Mouse (Mus musculus): ENCODE measurements around the gene Adh1. TPM values are rescaled to one million over a fixed set of nuclear protein-coding genes. Genes with fewer than 3 reads are reported as not detected.

Adh1 gene
- polyA plus RNA-seq (2015; fragmentation: Nextera tagmentation; extraction: Ambion mirVana), result 43.5 and 86.9 TPM in 2 replicates

- Histone ChIP-seq H3K36me3 (no peaks in the 10 kb centered on the region), H3K27ac (no peak within 1 kb of the TSS), H3K4me1 (peaks cover 6% of the 10 kb centered on the region; the same call in 1 of the 2 replicates), H3K27me3 (no peaks in the 10 kb centered on the region), H3K9ac (no peak within 1 kb of the TSS), H3K9me3 (replicated peaks) (no peaks in the 10 kb centered on the region), H3K4me2 (no peak within 1 kb of the TSS), H3K4me3 (replicated peaks) (no peak within 1 kb of the TSS)
- WGBS, result 54% methylated on average over 11 of the region's 11 CpGs
- peak; percentile 43; the same call in 1 of the 2 replicates for ATAC-seq (replicated peaks; ENCODE audit: low FRiP score)
Observed at GRCm38 (mm10) chr3:138260721-138261669, at the start of gene Adh1. Gene Adh1, plus strand, starts transcription at chr3:138260991.

- H3K4me2 ChIP-seq, result no peak overlapping the region
- WGBS, result 91% methylated on average over 4 of the region's 4 CpGs
- no peak for ATAC-seq (replicated peaks; ENCODE audit: low FRiP score)
Observed at GRCm38 (mm10) chr3:138212431-138212951, 48.3 kb upstream of the Adh1 start.

GRCm38 (mm10) chr3:138215395-138215989 lies 45.3 kb upstream of the Adh1 start:
- no peak overlapping the region for H3K4me2 ChIP-seq
- no peaks in the 10 kb centered on the region for H3K9me3 ChIP-seq (replicated peaks)
- H3K27ac ChIP-seq, result no peak overlapping the region
- H3K36me3 ChIP-seq, result no peaks in the 10 kb centered on the region
- WGBS, result 45% methylated on average over 11 of the region's 11 CpGs
- no peak overlapping the region for H3K9ac ChIP-seq
- no peak for ATAC-seq (replicated peaks; ENCODE audit: low FRiP score)
- no peaks in the 10 kb centered on the region for H3K27me3 ChIP-seq
- no peak overlapping the region for H3K4me3 ChIP-seq (replicated peaks)
- H3K4me1 ChIP-seq, result 0 out of 2 replicates have a peak, but pooled peaks cover 4% of the 10 kb centered on the region

More at GRCm38 (mm10) chr3:138212431-138212951, 48.3 kb upstream of the Adh1 start:
- Histone ChIP-seq H3K27ac (no peak overlapping the region), H3K27me3 (no peaks in the 10 kb centered on the region), H3K4me3 (replicated peaks) (no peak overlapping the region), H3K36me3 (no peaks in the 10 kb centered on the region), H3K4me1 (0 out of 2 replicates have a peak, but pooled peaks cover 4% of the 10 kb centered on the region), H3K9me3 (replicated peaks) (no peaks in the 10 kb centered on the region), H3K9ac (no peak overlapping the region)

- no peak overlapping the region for H3K9ac ChIP-seq
- H3K27me3 ChIP-seq, result no peaks in the 10 kb centered on the region
- WGBS, result 85% methylated on average over 8 of the region's 8 CpGs
- H3K36me3 ChIP-seq, result no peaks in the 10 kb centered on the region
- H3K4me2 ChIP-seq, result no peak overlapping the region
- no peaks in the 10 kb centered on the region for H3K9me3 ChIP-seq (replicated peaks)
- no peak for ATAC-seq (replicated peaks; ENCODE audit: low FRiP score)
- no peak overlapping the region for H3K4me3 ChIP-seq (replicated peaks)
- 0 out of 2 replicates have a peak, but pooled peaks cover 4% of the 10 kb centered on the region for H3K4me1 ChIP-seq
- no peak overlapping the region for H3K27ac ChIP-seq
Observed at GRCm38 (mm10) chr3:138216091-138216490, 44.7 kb upstream of the Adh1 start.

- no peaks in the 10 kb centered on the region for H3K36me3 ChIP-seq
- H3K9me3 ChIP-seq (replicated peaks), result no peaks in the 10 kb centered on the region
- no peak for ATAC-seq (replicated peaks; ENCODE audit: low FRiP score)
- H3K4me1 ChIP-seq, result 0 out of 2 replicates have a peak, but pooled peaks cover 4% of the 10 kb centered on the region
- no peaks in the 10 kb centered on the region for H3K27me3 ChIP-seq
- H3K4me3 ChIP-seq (replicated peaks), result no peak within 1 kb of the TSS
- H3K9ac ChIP-seq, result no peak within 1 kb of the TSS
- H3K27ac ChIP-seq, result no peak within 1 kb of the TSS
- H3K4me2 ChIP-seq, result no peak within 1 kb of the TSS
- WGBS, result 77% methylated on average over 10 of the region's 10 CpGs
Observed at GRCm38 (mm10) chr3:138217631-138218264, 43.0 kb upstream of the Adh1 start, which contains the start of gene Adh7. Gene Adh7, plus strand, starts transcription at chr3:138217760.

- no peaks in the 10 kb centered on the region for H3K27me3 ChIP-seq
Observed at GRCm38 (mm10) chr3:138221116-138221515, 39.7 kb upstream of the Adh1 start.

GRCm38 (mm10) chr3:138222511-138222910 lies 38.3 kb upstream of the Adh1 start:
- no peak overlapping the region for H3K4me2 ChIP-seq
- 0 out of 2 replicates have a peak, but pooled peaks cover 6% of the 10 kb centered on the region for H3K4me1 ChIP-seq
- H3K9ac ChIP-seq, result no peak overlapping the region
- H3K9me3 ChIP-seq (replicated peaks), result no peaks in the 10 kb centered on the region
- 67% methylated on average over 4 of the region's 4 CpGs for WGBS
- H3K27me3 ChIP-seq, result no peaks in the 10 kb centered on the region
- H3K36me3 ChIP-seq, result no peaks in the 10 kb centered on the region
- H3K4me3 ChIP-seq (replicated peaks), result no peak overlapping the region
- no peak for ATAC-seq (replicated peaks; ENCODE audit: low FRiP score)
- H3K27ac ChIP-seq, result no peak overlapping the region

More at GRCm38 (mm10) chr3:138221116-138221515, 39.7 kb upstream of the Adh1 start:
- no peak for ATAC-seq (replicated peaks; ENCODE audit: low FRiP score)
- no peaks in the 10 kb centered on the region for H3K36me3 ChIP-seq
- H3K9me3 ChIP-seq (replicated peaks), result no peaks in the 10 kb centered on the region
- WGBS, result 85% methylated on average over 11 of the region's 11 CpGs
- H3K27ac ChIP-seq, result no peak overlapping the region
- no peak overlapping the region for H3K9ac ChIP-seq
- H3K4me2 ChIP-seq, result no peak overlapping the region
- 0 out of 2 replicates have a peak, but pooled peaks cover 6% of the 10 kb centered on the region for H3K4me1 ChIP-seq
- no peak overlapping the region for H3K4me3 ChIP-seq (replicated peaks)

- no peak overlapping the region for H3K9ac ChIP-seq
- 60% methylated on average over 5 of the region's 5 CpGs for WGBS
- no peak overlapping the region for H3K4me2 ChIP-seq
- peak; percentile 60; the same call in 1 of the 2 replicates for ATAC-seq (replicated peaks; ENCODE audit: low FRiP score)
- no peak overlapping the region for H3K27ac ChIP-seq
- 0 out of 2 replicates have a peak, but pooled peaks cover 6% of the 10 kb centered on the region for H3K4me1 ChIP-seq
- no peaks in the 10 kb centered on the region for H3K9me3 ChIP-seq (replicated peaks)
- no peak overlapping the region for H3K4me3 ChIP-seq (replicated peaks)
- no peaks in the 10 kb centered on the region for H3K36me3 ChIP-seq
- no peaks in the 10 kb centered on the region for H3K27me3 ChIP-seq
Observed at GRCm38 (mm10) chr3:138222952-138223351, 37.8 kb upstream of the Adh1 start.

GRCm38 (mm10) chr3:138224363-138224954 lies 36.3 kb upstream of the Adh1 start:
- no peaks in the 10 kb centered on the region for H3K9me3 ChIP-seq (replicated peaks)
- no peak overlapping the region for H3K27ac ChIP-seq
- 82% methylated on average over 13 of the region's 13 CpGs for WGBS
- H3K4me1 ChIP-seq, result 0 out of 2 replicates have a peak, but pooled peaks cover 6% of the 10 kb centered on the region
- no peak overlapping the region for H3K4me3 ChIP-seq (replicated peaks)
- no peak for ATAC-seq (replicated peaks; ENCODE audit: low FRiP score)
- H3K4me2 ChIP-seq, result no peak overlapping the region
- no peaks in the 10 kb centered on the region for H3K36me3 ChIP-seq
- H3K27me3 ChIP-seq, result no peaks in the 10 kb centered on the region
- no peak overlapping the region for H3K9ac ChIP-seq

- Histone ChIP-seq H3K27me3 (no peaks in the 10 kb centered on the region), H3K36me3 (no peaks in the 10 kb centered on the region), H3K4me2 (no peak overlapping the region), H3K9me3 (replicated peaks) (no peaks in the 10 kb centered on the region), H3K4me3 (replicated peaks) (no peak overlapping the region), H3K4me1 (0 out of 2 replicates have a peak, but pooled peaks cover 6% of the 10 kb centered on the region), H3K9ac (no peak overlapping the region), H3K27ac (no peak overlapping the region)
- WGBS, result 81% methylated on average over 7 of the region's 7 CpGs
- no peak for ATAC-seq (replicated peaks; ENCODE audit: low FRiP score)
Observed at GRCm38 (mm10) chr3:138225331-138225730, 35.5 kb upstream of the Adh1 start.

- Histone ChIP-seq H3K27me3 (no peaks in the 10 kb centered on the region), H3K4me2 (no peak overlapping the region), H3K36me3 (no peaks in the 10 kb centered on the region), H3K4me3 (replicated peaks) (no peak overlapping the region), H3K9me3 (replicated peaks) (no peaks in the 10 kb centered on the region), H3K4me1 (0 out of 2 replicates have a peak, but pooled peaks cover 6% of the 10 kb centered on the region), H3K27ac (no peak overlapping the region), H3K9ac (no peak overlapping the region)
- ATAC-seq (replicated peaks; ENCODE audit: low FRiP score), result no peak
- 49% methylated on average over 7 of the region's 7 CpGs for WGBS
Observed at GRCm38 (mm10) chr3:138225853-138226252, 34.9 kb upstream of the Adh1 start.

Data from kidney, embryonic 15.5 days (tissue).